Mouse (Mus musculus) thymus, adult 2 months (tissue): ENCODE results near the gene Ift43. TPM values are rescaled to one million over a fixed set of nuclear protein-coding genes. Genes with fewer than 3 reads are reported as not detected.

Source experiments
- DNase-seq: peaks from one replicate; pipeline ENCODE4 v3.0.0; 2021
- H3K27ac ChIP-seq: fragments of 200-500 bp; 2 replicates; pipeline ENCODE4 v1.5.1; 2012; ENCODE audit warnings: low read length, control low read depth; ENCODE audit not compliant: control insufficient read depth, insufficient read depth
- H3K27me3 ChIP-seq: fragments of 200-500 bp; 2 replicates; pipeline ENCODE4 v1.6.1; 2012; ENCODE audit warnings: mild to moderate bottlenecking, low read length, moderate library complexity, mixed read lengths; ENCODE audit not compliant: control insufficient read depth, insufficient read depth
- H3K36me3 ChIP-seq: fragments of 200-500 bp; 2 replicates; pipeline ENCODE4 v1.6.1; 2012; ENCODE audit warnings: mild to moderate bottlenecking, low read length, moderate library complexity; ENCODE audit not compliant: control insufficient read depth, insufficient read depth
- H3K4me1 ChIP-seq: fragments of 200-500 bp; replicated peaks from 2 replicates; pipeline ENCODE4 v1.6.1; 2012; ENCODE audit warnings: low read length; ENCODE audit not compliant: control insufficient read depth, insufficient read depth
- H3K4me3 ChIP-seq: fragments of 200-500 bp; 2 replicates; pipeline ENCODE4 v1.5.1; 2012; ENCODE audit warnings: mild to moderate bottlenecking, low read length, control low read depth, moderate library complexity; ENCODE audit not compliant: control insufficient read depth, insufficient read depth
- CTCF ChIP-seq: fragments of 200-500 bp; IDR thresholded peaks from 2 replicates; pipeline ENCODE4 v1.5.1; 2012; ENCODE audit warnings: mild to moderate bottlenecking, control low read depth, low read length, moderate library complexity, borderline replicate concordance; ENCODE audit not compliant: control insufficient read depth, poor library complexity, insufficient read depth; ENCODE audit errors: extremely low read depth
- POLR2A ChIP-seq: fragments of 200-500 bp; IDR thresholded peaks from 2 replicates; pipeline ENCODE4 v1.6.1; 2012; ENCODE audit warnings: mild to moderate bottlenecking, low read length, control low read depth, moderate library complexity; ENCODE audit not compliant: control insufficient read depth, poor library complexity, insufficient read depth; ENCODE audit errors: extremely low read depth
- WGBS: fragments of 180-500 bp; shearing (Covaris S2); methylation state at CpG from one replicate; pipeline ENCODE4 v1.1.7; 2018; 5-methylcytosine and 5-hydroxymethylcytosine counted together
- polyA plus RNA-seq: library from polyadenylated mRNA; depleted of rRNA; stranded (reverse); fragments of >200 nt; gene quantifications from 2 replicates; pipeline ENCODE4 v1.2.3, GENCODE M21; 2012

Ift43 gene
- polyA plus RNA-seq, 1 experiment: 4.7 TPM

DNA sequence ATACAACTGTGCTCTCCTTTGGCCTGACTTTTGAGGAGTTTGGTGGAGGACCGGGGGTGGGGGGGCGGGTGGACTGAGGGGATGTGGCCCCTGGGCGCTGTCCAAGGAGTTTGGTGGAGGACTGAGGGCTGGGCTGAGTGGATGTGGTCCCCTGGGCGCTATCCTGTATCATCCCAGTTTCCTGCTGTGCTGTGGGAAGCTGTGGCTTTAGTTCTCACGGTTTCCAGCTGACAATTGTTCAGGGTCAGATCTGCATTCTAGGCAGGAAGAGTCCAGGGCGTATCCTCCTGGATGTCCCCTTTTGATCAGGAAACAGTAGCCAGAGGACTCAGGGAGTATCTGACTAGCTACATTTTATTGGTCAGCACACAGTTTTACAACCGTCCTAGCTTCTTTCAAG, 5.7 kb downstream of the Ift43 start:
- no peak overlapping the region for H3K4me3 ChIP-seq
- no peaks in the 10 kb centered on the region for H3K4me1 ChIP-seq
- TF ChIP-seq CTCF (no peak), POLR2A (no peak)
- H3K27me3 ChIP-seq: no peaks in the 10 kb centered on the region
- H3K27ac ChIP-seq: no peak overlapping the region
- DNase-seq: no peak
- WGBS: 86% methylated on average over 7 of the region's 7 CpGs
- no peaks in the 10 kb centered on the region for H3K36me3 ChIP-seq

DNA sequence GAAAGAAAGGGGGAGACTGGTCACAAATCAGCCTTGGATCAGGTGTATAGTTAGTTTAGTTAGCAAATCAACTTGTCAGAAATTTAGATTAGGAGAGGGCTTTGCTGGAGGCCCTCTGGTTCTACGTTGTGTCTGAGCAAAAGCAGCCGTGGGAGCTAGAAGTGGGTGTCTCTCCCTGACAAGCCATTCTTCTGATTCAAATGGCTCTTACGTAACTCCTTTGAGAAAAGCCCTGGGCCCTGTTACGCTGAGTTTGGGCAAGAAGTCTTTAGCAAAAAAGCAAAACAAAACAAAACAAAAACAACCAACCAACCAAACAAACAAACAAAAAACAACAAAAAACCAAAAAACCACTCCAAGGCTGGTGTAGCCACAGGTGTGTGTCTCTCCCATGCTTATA, 8.4 kb downstream of the Ift43 start:
- Histone ChIP-seq H3K27me3 (no peaks in the 10 kb centered on the region), H3K4me3 (no peak overlapping the region), H3K36me3 (no peaks in the 10 kb centered on the region), H3K27ac (no peak overlapping the region), H3K4me1 (no peaks in the 10 kb centered on the region)
- no peak for DNase-seq
- 94% methylated on average over 4 of the region's 4 CpGs for WGBS
- TF ChIP-seq CTCF (no peak), POLR2A (no peak)

DNA sequence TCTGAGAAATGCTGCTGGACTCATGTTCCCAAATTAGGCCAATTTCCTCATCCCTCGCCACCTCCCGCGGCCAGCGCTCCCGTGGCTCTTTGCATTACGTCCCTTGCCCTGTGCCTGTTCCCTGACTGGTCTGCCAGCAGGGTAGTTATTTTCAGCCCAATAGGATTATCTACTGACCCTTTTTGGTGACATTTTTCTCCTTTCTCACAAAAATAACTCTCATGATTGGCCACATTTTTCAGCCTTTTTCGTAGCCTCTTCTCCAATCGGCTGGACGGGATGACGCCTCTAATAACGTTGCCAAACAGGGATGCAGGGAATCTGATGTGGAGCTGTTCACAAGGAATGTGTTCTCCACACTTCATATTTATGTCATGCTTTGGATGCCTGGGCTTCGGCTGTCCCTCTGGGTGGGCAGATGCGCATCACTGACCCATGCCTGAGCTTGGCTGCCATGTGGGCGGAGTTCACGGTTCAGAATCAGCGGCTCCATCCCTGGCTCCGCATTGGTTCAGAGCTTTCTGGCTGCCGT, 9.3 kb downstream of the Ift43 start:
- no peak overlapping the region for H3K27ac ChIP-seq
- H3K4me3 ChIP-seq: no peak overlapping the region
- H3K36me3 ChIP-seq: no peaks in the 10 kb centered on the region
- H3K4me1 ChIP-seq: no peaks in the 10 kb centered on the region
- WGBS: 72% methylated on average over 18 of the region's 18 CpGs
- TF ChIP-seq CTCF (no peak), POLR2A (no peak)
- H3K27me3 ChIP-seq: no peaks in the 10 kb centered on the region
- no peak for DNase-seq

DNA sequence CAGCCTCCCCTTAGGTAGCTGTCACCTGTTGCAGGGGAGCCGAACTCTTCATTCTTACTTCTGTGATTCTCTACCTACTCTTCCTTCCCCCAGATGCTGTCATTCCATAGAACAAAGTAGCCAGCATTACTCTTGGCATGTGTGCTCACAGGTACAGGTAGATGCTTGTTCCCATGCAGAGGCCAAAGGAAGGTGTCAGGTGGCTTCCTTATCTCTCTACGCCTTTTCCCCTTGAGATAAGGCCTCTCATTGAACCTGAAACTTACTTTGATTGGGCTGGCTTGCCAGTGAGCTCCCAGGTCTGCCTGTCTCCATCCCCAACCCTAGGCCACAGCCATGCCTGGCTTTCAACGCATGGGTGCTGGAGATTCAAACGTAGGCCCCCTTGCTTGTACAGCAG, 11.7 kb downstream of the Ift43 start:
- Histone ChIP-seq H3K27ac (no peak overlapping the region), H3K27me3 (no peaks in the 10 kb centered on the region), H3K36me3 (no peaks in the 10 kb centered on the region), H3K4me1 (no peaks in the 10 kb centered on the region), H3K4me3 (no peak overlapping the region)
- TF ChIP-seq POLR2A (no peak), CTCF (no peak)
- no peak for DNase-seq
- 91% methylated on average over 4 of the region's 4 CpGs for WGBS

DNA sequence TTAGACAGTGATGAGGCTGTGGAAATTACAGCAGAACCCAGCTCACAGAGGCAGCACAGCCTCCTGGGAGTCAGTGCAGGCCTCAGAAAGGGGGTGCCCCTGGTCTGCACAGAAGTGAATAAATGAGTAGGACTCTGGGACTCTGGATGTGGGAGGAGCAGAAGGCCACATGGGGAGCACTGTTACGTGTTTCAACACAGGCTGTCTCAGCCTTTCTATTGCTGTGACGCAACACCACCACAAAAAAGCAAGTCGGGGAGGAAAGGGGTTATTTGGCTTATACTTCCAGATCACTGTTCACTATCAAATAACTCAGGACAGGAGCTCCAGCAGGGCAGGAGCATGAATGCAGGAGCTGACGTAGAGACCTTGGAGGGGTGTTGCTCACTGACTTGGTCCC, 13.5 kb downstream of the Ift43 start:
- WGBS: 84% methylated on average over 4 of the region's 4 CpGs
- no peak for DNase-seq
- TF ChIP-seq CTCF: no peak
- no peak for TF ChIP-seq POLR2A

DNA sequence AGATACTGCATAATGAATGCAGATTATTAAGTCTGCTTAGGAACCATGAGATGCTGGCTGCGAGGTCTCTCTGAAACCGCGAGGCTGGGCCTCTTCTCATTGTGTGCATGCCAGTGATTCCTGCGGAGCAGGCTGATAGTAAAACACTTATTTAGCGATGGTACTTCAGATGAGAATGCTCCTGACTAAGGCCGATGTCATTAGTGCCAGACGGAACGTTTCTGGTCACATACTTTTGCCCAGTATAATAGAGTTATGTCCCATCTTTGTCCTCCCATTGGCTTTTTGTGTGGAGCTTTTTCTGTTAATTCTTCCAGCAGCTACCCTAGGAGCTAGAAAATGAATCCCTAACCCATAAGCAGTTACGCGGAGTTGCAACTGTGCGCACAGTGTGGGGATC, 15.4 kb downstream of the Ift43 start:
- no peak for DNase-seq
- Histone ChIP-seq H3K27ac (no peak overlapping the region), H3K36me3 (no peaks in the 10 kb centered on the region), H3K27me3 (no peaks in the 10 kb centered on the region), H3K4me1 (no peaks in the 10 kb centered on the region), H3K4me3 (no peak overlapping the region)
- WGBS: 94% methylated on average over 11 of the region's 11 CpGs
- no peak for TF ChIP-seq CTCF
- no peak for TF ChIP-seq POLR2A

More for the DNA sequence above, 13.5 kb downstream of the Ift43 start:
- Histone ChIP-seq H3K4me3 (no peak overlapping the region), H3K4me1 (no peaks in the 10 kb centered on the region), H3K27ac (no peak overlapping the region), H3K27me3 (no peaks in the 10 kb centered on the region), H3K36me3 (no peaks in the 10 kb centered on the region)

DNA sequence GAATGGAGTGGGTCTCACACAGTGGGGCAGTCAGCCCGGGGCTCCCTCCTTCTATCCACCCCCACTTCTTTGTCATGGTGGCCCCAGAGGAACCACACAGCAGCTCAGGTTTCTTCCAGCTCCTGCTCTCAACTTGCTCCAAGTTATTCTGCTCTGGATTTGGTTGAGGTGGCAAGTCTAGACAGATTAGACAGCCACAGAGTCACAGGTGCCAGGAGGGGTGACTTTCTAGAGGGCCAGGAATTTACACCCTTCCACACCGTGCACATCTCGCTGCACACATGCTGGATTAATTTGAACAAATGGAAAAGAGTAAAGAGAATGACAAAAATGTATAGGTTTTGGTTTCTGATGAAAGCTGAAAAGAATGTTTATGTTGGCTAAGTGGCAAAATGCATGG, 18.4 kb downstream of the Ift43 start:
- H3K4me1 ChIP-seq: no peaks in the 10 kb centered on the region
- TF ChIP-seq POLR2A (no peak), CTCF (no peak)
- 87% methylated on average over 3 of the region's 3 CpGs for WGBS

More for the DNA sequence above, 18.4 kb downstream of the Ift43 start:
- H3K4me3 ChIP-seq: no peak overlapping the region
- H3K27me3 ChIP-seq: no peaks in the 10 kb centered on the region
- DNase-seq: no peak
- H3K27ac ChIP-seq: no peak overlapping the region
- no peaks in the 10 kb centered on the region for H3K36me3 ChIP-seq
